Mouse (Mus musculus) G1E (cell line): ENCODE measurements around the gene Angptl7.

ENCODE experiments used
- CTCF ChIP-seq: IDR thresholded peaks from 2 replicates; pipeline ENCODE4 v1.5.1; 2012; ENCODE audit warnings: low read depth, low read length, inconsistent platforms, mixed read lengths
- GATA1 ChIP-seq: IDR thresholded peaks from 2 replicates; pipeline ENCODE4 v1.6.1; 2012; ENCODE audit warnings: borderline replicate concordance, low read length, inconsistent platforms, mixed read lengths
- GATA2 ChIP-seq: IDR thresholded peaks from 2 replicates; pipeline ENCODE4 v1.6.1; 2012; ENCODE audit warnings: low read depth, low read length, inconsistent platforms, borderline replicate concordance
- POLR2AphosphoS5 ChIP-seq: IDR thresholded peaks from 2 replicates; pipeline ENCODE4 v1.6.1; 2012; ENCODE audit warnings: low read depth, low read length, inconsistent platforms; ENCODE audit not compliant: insufficient replicate concordance
- TAL1 ChIP-seq: conservative IDR thresholded peaks from 2 replicates; pipeline ENCODE4 v1.6.1; 2012; ENCODE audit warnings: low read depth, low read length, inconsistent platforms, mixed read lengths

GRCm38 (mm10) chr4:148495874-148496689 is 4.2 kb downstream of the Angptl7 start:
- TF ChIP-seq CTCF (no peak), TAL1 (no peak), POLR2AphosphoS5 (no peak), GATA1 (no peak), GATA2 (no peak)
